Mouse (Mus musculus) heart, postnatal 0 days (tissue): Measurements from ENCODE around the gene Snx9.

Source experiments
- CTCF ChIP-seq: IDR thresholded peaks from 2 replicates; pipeline ENCODE4 v1.5.1; 2016; ENCODE audit warnings: antibody characterized with exemption, control low read depth, low read depth
- EP300 ChIP-seq: IDR thresholded peaks from 2 replicates; pipeline ENCODE4 v1.6.1; 2016; ENCODE audit warnings: antibody characterized with exemption, low read depth

DNA sequence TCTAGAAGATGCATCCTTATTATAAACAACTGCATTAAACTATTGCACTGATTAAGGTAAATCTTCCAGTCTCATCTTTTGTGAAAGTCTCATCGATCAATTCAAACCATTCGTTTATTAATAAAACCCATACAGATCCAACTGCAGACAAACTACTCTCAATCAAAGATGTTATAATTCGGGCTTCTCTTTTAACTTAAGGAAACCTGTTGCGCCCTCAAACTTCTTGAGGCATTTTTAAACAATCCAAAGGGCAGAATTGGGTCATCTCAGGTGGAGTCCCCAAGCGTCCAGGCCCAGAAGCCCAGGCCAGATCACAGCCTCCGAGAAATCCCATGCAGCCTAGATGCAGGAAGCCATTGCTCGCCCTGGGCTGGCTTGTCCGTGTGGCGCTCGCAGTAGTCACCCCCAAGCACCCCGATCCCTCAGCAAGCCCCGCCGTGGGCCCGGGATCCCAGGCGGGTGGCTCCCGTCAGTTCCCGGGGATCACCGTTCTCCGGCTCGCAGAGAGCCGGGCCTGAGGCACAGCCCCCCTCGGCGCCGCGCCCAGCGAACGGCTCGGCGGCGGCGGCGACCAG, 490 bp upstream of the Snx9 start:
- TF ChIP-seq CTCF (no peak), EP300 (no peak)
